Mouse (Mus musculus) layer of hippocampus, adult 9-11 months (tissue): ENCODE measurements around the gene Cers6.

Experiments
- DNase-seq: peaks from one replicate; pipeline ENCODE4 v3.0.0; 2022

Cers6 gene

GRCm38 (mm10) chr2:69020636-69021310 lies 159.5 kb downstream of the Cers6 start:
- DNase-seq = no peak

GRCm38 (mm10) chr2:69021516-69021915 lies 160.3 kb downstream of the Cers6 start:
- no peak for DNase-seq

- DNase-seq = no peak
Observed at GRCm38 (mm10) chr2:69024856-69025255, 163.6 kb downstream of the Cers6 start.

- no peak for DNase-seq
Observed at GRCm38 (mm10) chr2:69032562-69032961, 171.3 kb downstream of the Cers6 start.

GRCm38 (mm10) chr2:69035457-69035856 lies 174.2 kb downstream of the Cers6 start:
- DNase-seq = no peak

- no peak for DNase-seq
Observed at GRCm38 (mm10) chr2:69037362-69037761, 176.1 kb downstream of the Cers6 start.

- no peak for DNase-seq
Observed at GRCm38 (mm10) chr2:69042327-69043106, 181.3 kb downstream of the Cers6 start.

- peak; percentile 31 for DNase-seq
Observed at GRCm38 (mm10) chr2:69043431-69044118, 182.3 kb downstream of the Cers6 start.

GRCm38 (mm10) chr2:69045926-69046325 lies 184.7 kb downstream of the Cers6 start:
- no peak for DNase-seq

GRCm38 (mm10) chr2:69047297-69047696 lies 186.1 kb downstream of the Cers6 start:
- no peak for DNase-seq

- no peak for DNase-seq
Observed at GRCm38 (mm10) chr2:69047805-69048204, 186.6 kb downstream of the Cers6 start.

GRCm38 (mm10) chr2:69049179-69049578 lies 187.9 kb downstream of the Cers6 start:
- no peak for DNase-seq

- no peak for DNase-seq
Observed at GRCm38 (mm10) chr2:69050189-69050588, 188.9 kb downstream of the Cers6 start.

- no peak for DNase-seq
Observed at GRCm38 (mm10) chr2:69051596-69051995, 190.4 kb downstream of the Cers6 start.

GRCm38 (mm10) chr2:69053210-69053858 lies 192.1 kb downstream of the Cers6 start:
- no peak for DNase-seq

- DNase-seq = peak; percentile 49
Observed at GRCm38 (mm10) chr2:69054279-69054678, 193.0 kb downstream of the Cers6 start.

GRCm38 (mm10) chr2:69055174-69055573 lies 193.9 kb downstream of the Cers6 start:
- no peak for DNase-seq

- DNase-seq = no peak
Observed at GRCm38 (mm10) chr2:69061313-69061712, 200.1 kb downstream of the Cers6 start.

GRCm38 (mm10) chr2:69061910-69062689 lies 200.9 kb downstream of the Cers6 start:
- no peak for DNase-seq

GRCm38 (mm10) chr2:69064759-69065158 lies 203.5 kb downstream of the Cers6 start:
- DNase-seq = no peak

GRCm38 (mm10) chr2:69071440-69072235 lies 210.4 kb downstream of the Cers6 start:
- DNase-seq = no peak

- no peak for DNase-seq
Observed at GRCm38 (mm10) chr2:69077189-69077588, 215.9 kb downstream of the Cers6 start.
